Mouse (Mus musculus): Measurements from ENCODE around the gene Gm49378. TPM values are rescaled to one million over a fixed set of nuclear protein-coding genes. Genes with fewer than 3 reads are reported as not detected.

The Gm49378 gene
- polyA plus RNA-seq, 1 experiment, result 3.4 TPM

- H3K27ac ChIP-seq (replicated peaks; ENCODE audit: low read depth, low read length), result no peak overlapping the region
- no peak overlapping the region for H3K4me3 ChIP-seq (ENCODE audit: insufficient read depth, low read depth, low read length)
- no peaks in the 10 kb centered on the region for H3K4me1 ChIP-seq (ENCODE audit: control insufficient read depth, insufficient read depth, insufficient read length, low read length)
These were observed 29.4 kb downstream of the Gm49378 start for GRCm38 (mm10) chr14:55608339-55608738.

- no peak overlapping the region for H3K4me3 ChIP-seq (ENCODE audit: insufficient read depth, low read depth, low read length)
- H3K27ac ChIP-seq (replicated peaks; ENCODE audit: low read depth, low read length), result no peak overlapping the region
- H3K4me1 ChIP-seq (ENCODE audit: control insufficient read depth, insufficient read depth, insufficient read length, low read length), result no peaks in the 10 kb centered on the region
These were observed 31.8 kb downstream of the Gm49378 start for GRCm38 (mm10) chr14:55605743-55606459.

GRCm38 (mm10) chr14:55604823-55605222, 32.9 kb downstream of the Gm49378 start:
- Histone ChIP-seq H3K4me3 (ENCODE audit: insufficient read depth, low read depth, low read length) (peak overlapping the region; percentile 73), H3K27ac (replicated peaks; ENCODE audit: low read depth, low read length) (peak overlapping the region; percentile 91), H3K4me1 (ENCODE audit: control insufficient read depth, insufficient read depth, insufficient read length, low read length) (no peaks in the 10 kb centered on the region)

DNA sequence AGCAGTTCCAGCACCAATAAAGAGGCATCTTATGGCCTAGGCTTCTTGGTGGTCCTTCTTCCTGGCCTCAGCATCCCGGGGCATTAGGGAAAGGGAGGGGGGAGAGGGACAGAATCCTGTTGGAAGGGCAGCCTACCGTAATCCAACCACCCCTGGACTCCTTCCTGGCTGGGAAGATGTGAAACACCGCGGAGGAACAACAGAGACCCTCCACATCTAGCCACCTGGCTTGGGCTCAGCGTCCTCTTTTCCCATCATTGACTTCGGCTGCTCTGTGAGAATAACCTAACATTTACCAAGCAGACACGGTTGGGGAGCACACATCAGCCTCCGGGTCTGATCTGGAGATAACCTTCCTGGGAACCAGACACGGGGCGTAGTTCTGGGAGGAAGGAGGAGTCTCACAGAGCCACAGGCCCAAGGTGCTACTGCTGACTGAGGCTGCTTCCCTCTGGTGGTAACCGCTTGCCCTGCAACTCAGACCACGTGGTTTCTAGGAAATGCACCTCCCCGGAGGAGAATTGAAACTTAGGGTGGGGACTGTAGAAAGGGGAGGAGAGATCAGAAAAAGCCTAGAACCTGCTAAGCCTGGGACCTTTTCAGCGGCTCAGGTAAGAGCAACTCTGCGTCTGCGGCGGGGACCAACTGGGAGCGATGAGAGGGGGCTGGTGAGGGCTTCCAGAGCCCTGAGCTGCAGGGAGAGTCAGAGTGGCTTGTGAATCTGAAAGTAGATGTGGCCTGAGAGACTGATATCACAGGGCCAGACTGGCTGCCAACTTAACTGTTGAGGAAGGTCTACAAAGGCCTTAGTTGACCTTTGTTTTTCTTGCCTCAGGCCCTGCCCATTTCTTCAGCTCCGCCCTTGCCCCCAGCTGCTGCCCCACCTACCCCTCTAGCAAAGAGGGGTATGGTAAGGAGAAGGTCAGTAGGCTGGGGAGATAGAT, 33.8 kb downstream of the Gm49378 start:
- no peaks in the 10 kb centered on the region for H3K4me1 ChIP-seq (ENCODE audit: control insufficient read depth, insufficient read depth, insufficient read length, low read length)
- peak overlapping the region; percentile 73 for H3K4me3 ChIP-seq (ENCODE audit: insufficient read depth, low read depth, low read length)
- H3K27ac ChIP-seq (replicated peaks; ENCODE audit: low read depth, low read length), result peak overlapping the region; percentile 91

DNA sequence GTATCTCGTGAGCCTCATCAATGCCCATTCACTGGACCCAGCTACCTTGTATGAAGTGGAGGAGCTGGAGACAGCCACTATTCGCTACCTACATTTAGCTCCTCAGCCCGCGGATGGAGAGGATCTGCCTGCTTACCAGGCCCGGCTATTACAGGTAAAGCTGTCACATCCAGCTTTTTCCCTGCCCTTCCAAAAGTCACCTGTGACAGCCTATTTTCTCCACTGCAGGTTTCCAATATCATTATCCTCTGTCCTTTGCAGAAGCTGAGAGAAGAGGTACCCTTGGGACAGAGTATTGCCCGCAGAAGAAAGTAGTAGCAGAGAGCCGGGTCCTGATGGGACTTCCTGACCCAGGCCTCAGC, 34.4 kb downstream of the Gm49378 start, which contains the start of gene Irf9:
Gene Irf9 (plus strand): TSS at position 301 of the 362 bp plus-strand sequence.
- Histone ChIP-seq H3K4me3 (ENCODE audit: insufficient read depth, low read depth, low read length) (peak within 1 kb of the TSS; percentile 73), H3K27ac (replicated peaks; ENCODE audit: low read depth, low read length) (peak within 1 kb of the TSS; percentile 91), H3K4me1 (ENCODE audit: control insufficient read depth, insufficient read depth, insufficient read length, low read length) (no peaks in the 10 kb centered on the region)

GRCm38 (mm10) chr14:55598521-55599390, 38.9 kb downstream of the Gm49378 start:
- Histone ChIP-seq H3K4me1 (ENCODE audit: control insufficient read depth, insufficient read depth, insufficient read length, low read length) (no peaks in the 10 kb centered on the region), H3K4me3 (ENCODE audit: insufficient read depth, low read depth, low read length) (no peak overlapping the region), H3K27ac (replicated peaks; ENCODE audit: low read depth, low read length) (no peak overlapping the region)

GRCm38 (mm10) chr14:55596036-55596690, 41.5 kb downstream of the Gm49378 start:
- no peak overlapping the region for H3K4me3 ChIP-seq (ENCODE audit: insufficient read depth, low read depth, low read length)
- no peak overlapping the region for H3K27ac ChIP-seq (replicated peaks; ENCODE audit: low read depth, low read length)
- H3K4me1 ChIP-seq (ENCODE audit: control insufficient read depth, insufficient read depth, insufficient read length, low read length), result no peaks in the 10 kb centered on the region; the same call in none of the 2 replicates

- Histone ChIP-seq H3K4me3 (ENCODE audit: insufficient read depth, low read depth, low read length) (peak overlapping the region; percentile 85), H3K4me1 (ENCODE audit: control insufficient read depth, insufficient read depth, insufficient read length, low read length) (peaks cover 5% of the 10 kb centered on the region), H3K27ac (replicated peaks; ENCODE audit: low read depth, low read length) (peak overlapping the region; percentile 26; the same call in 1 of the 2 replicates)
These were observed 45.5 kb downstream of the Gm49378 start for GRCm38 (mm10) chr14:55592226-55592625.

DNA sequence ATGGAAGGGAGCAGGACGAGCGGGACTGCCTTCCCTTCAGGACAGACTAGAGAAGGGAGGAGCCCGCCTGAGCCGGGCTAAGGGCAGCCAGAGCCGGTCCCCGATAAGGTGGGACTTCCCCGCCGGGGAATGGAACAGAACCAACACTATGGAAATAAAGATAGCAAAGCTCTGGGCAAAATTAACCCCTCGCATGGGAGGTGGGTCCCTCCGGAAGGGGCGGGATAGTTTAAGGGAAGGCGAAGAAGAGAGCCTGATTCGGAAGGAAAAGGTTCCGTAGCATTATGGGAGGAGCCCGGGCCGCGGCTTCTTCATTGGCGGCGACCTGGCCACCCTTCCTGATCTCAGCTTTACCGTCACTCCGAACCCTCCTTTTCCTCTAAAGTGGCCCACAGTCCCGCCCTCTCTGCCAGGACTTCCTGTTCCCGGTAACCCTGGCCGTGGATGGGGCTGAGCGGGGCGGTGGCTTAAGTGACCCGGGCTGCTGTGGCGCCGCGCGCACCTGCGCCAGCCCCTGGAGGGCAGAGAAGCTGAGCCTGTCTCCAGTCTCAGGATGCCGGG, 46.3 kb downstream of the Gm49378 start, which contains the start of gene Rnf31:
Gene Rnf31 (plus strand): TSS at position 378 of the 561 bp plus-strand sequence.
- H3K27ac ChIP-seq (replicated peaks; ENCODE audit: low read depth, low read length), result peak within 1 kb of the TSS; percentile 95
- H3K4me3 ChIP-seq (ENCODE audit: insufficient read depth, low read depth, low read length), result peak within 1 kb of the TSS; percentile 85
- peaks cover 5% of the 10 kb centered on the region for H3K4me1 ChIP-seq (ENCODE audit: control insufficient read depth, insufficient read depth, insufficient read length, low read length)

DNA sequence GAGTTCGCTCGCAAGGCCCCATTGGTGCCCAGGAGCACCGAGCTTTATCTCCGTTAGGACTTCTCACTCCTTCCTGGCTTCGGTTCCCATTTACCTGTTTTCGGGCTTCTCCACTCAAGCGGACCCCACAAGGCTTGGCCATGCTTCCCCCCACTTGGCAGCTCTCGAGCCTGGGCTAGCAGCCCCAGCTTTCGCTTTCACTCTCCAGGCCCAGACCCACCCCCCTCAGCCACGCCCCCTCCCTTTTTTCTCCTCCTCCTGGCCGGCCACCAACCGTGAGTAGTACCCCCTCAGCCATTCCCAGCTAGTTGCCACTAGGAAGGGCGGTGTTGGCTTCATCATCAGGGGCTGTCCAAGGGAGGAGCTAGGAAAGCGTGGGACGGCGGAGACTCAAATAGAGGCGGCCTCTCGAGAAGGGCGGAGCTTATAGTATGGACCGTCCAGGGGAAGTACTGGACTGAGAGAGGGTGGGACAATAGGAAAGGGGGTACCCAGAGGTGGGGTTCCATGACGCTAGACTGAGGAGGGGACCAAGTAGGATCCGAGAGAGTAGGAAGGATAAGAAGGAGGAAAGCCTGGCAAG, 46.9 kb downstream of the Gm49378 start, which contains the start of gene Psme2:
Gene Psme2 (minus strand): TSS at position 366 of the 583 bp plus-strand sequence.
- Histone ChIP-seq H3K4me1 (ENCODE audit: control insufficient read depth, insufficient read depth, insufficient read length, low read length) (peaks cover 5% of the 10 kb centered on the region), H3K27ac (replicated peaks; ENCODE audit: low read depth, low read length) (peak within 1 kb of the TSS; percentile 95), H3K4me3 (ENCODE audit: insufficient read depth, low read depth, low read length) (peak within 1 kb of the TSS; percentile 85)

DNA sequence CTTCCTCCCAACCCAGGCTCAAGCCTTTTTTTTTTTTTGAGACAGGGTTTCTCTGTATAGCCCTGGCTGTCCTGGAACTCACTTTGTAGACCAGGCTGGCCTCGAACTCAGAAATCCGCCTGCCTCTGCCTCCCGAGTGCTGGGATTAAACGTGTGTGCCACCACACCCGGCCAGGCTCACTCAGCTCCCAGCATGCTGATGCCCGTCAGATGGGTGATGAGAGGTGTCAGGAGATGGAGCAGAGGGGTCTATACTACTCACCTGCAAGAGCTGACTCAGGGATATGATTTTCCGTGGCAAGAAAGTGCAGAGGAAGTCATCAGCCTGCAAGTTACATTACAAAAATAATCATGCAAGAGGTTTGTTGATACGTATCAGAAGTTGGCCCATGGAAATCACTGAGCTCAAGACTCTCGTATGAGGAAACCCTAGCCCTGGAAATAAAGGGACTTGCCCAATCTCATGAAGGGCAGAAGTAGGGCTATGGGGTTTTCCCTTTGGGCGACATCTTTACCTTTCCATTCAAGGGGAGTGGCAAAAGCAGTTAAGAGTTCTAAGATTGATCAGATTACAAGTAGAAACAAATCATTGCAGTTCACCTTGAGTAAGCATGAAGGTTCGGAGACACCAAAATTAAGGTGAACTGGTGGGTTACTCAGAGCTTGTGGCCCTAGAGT, 47.8 kb downstream of the Gm49378 start:
- Histone ChIP-seq H3K27ac (replicated peaks; ENCODE audit: low read depth, low read length) (peak overlapping the region; percentile 66), H3K4me3 (ENCODE audit: insufficient read depth, low read depth, low read length) (peak overlapping the region; percentile 74), H3K4me1 (ENCODE audit: control insufficient read depth, insufficient read depth, insufficient read length, low read length) (peaks cover 5% of the 10 kb centered on the region)

DNA sequence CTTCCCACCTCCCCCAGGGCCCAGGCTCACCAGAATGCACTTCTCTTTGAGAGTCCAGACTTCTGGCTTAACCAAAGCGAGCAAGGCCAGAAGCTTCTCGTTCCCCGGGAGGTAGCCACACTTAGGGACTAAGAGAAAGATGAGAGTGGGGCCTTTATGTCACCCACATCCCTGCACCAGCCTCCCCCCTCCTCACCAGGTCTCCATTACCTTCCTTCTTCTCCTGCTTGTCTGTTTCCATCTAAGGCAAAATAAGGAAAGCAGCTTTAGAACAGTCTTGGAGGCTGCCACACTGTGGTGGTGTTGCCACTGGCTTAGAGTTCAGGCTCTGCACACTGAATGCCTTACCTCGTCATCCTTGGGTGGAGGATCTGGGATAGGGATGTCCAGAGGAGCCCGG, 48.4 kb downstream of the Gm49378 start:
- H3K27ac ChIP-seq (replicated peaks; ENCODE audit: low read depth, low read length), result no peak overlapping the region
- H3K4me3 ChIP-seq (ENCODE audit: insufficient read depth, low read depth, low read length), result no peak overlapping the region
- peaks cover 5% of the 10 kb centered on the region for H3K4me1 ChIP-seq (ENCODE audit: control insufficient read depth, insufficient read depth, insufficient read length, low read length)

- H3K27ac ChIP-seq (replicated peaks; ENCODE audit: low read depth, low read length), result peak overlapping the region; percentile 55
These were observed 51.5 kb downstream of the Gm49378 start for GRCm38 (mm10) chr14:55586149-55586548.

More at GRCm38 (mm10) chr14:55586149-55586548, 51.5 kb downstream of the Gm49378 start:
- Histone ChIP-seq H3K4me3 (ENCODE audit: insufficient read depth, low read depth, low read length) (no peak overlapping the region), H3K4me1 (ENCODE audit: control insufficient read depth, insufficient read depth, insufficient read length, low read length) (peaks cover 5% of the 10 kb centered on the region; the same call in 1 of the 2 replicates)
